Mouse (Mus musculus): ENCODE results near the gene Gm13762. TPM values are rescaled to one million over a fixed set of nuclear protein-coding genes. Genes with fewer than 3 reads are reported as not detected.
"Not testable (repeated sequence)": the region's sequence is repeated elsewhere in the genome, so short reads cannot be mapped to it uniquely, and the experiment has no call there.

Gene Gm13762
- total RNA-seq (2012; rRNA removed), result not detected in 2 replicates
- not detected for polyA plus RNA-seq (2012; ENCODE audit: insufficient read depth in 1 of 2, insufficient read length in 2 of 2, low read depth in 1 of 2, low replicate concordance in 2 of 2, missing spikeins in 1 of 2)

- H3K9me3 ChIP-seq (replicated peaks; ENCODE audit: insufficient read depth, low read length), result no peaks in the 10 kb centered on the region
- H3K27me3 ChIP-seq (ENCODE audit: control insufficient read depth in 1 of 2, insufficient read depth in 2 of 2, low read length in 2 of 2), result no peaks in the 10 kb centered on the region
- H3K36me3 ChIP-seq (ENCODE audit: control insufficient read depth in 1 of 2, insufficient read depth in 2 of 2, low read length in 2 of 2), result no peaks in the 10 kb centered on the region
- no peak within 1 kb of the TSS for H3K4me3 ChIP-seq (ENCODE audit: control insufficient read depth in 1 of 2, insufficient read depth in 1 of 2, low read depth in 2 of 2, low read length in 2 of 2)
- DNase-seq (ENCODE audit: low read depth, low spot score), result no peak
- H3K27ac ChIP-seq (ENCODE audit: control insufficient read depth, low read depth, low read length), result no peak within 1 kb of the TSS
- no peak for TF ChIP-seq CHD1 (IDR thresholded peaks at IDR 0.05; ENCODE audit: low read depth, low read length)
- no peak for TF ChIP-seq TCF12 (IDR thresholded peaks at IDR 0.05; ENCODE audit: low read depth, low read length)
- no peak for TF ChIP-seq NRF1 (IDR thresholded peaks at IDR 0.05; ENCODE audit: insufficient read depth, low read depth, low read length, poor library complexity, severe bottlenecking)
- no peak for TF ChIP-seq POLR2AphosphoS2 (IDR thresholded peaks at IDR 0.05; ENCODE audit: low read length)
- no peak for TF ChIP-seq GABPA (IDR thresholded peaks at IDR 0.05; ENCODE audit: low read depth, low read length)
- TF ChIP-seq CHD2 (IDR thresholded peaks at IDR 0.05; ENCODE audit: low read length), result no peak
- TF ChIP-seq TBP (IDR thresholded peaks at IDR 0.05; ENCODE audit: low read depth, low read length), result no peak
- no peak for TF ChIP-seq SIN3A (IDR thresholded peaks at IDR 0.05; ENCODE audit: low read length)
- TF ChIP-seq MAZ (IDR thresholded peaks at IDR 0.05; ENCODE audit: low read depth, low read length), result no peak
- TF ChIP-seq USF2 (IDR thresholded peaks at IDR 0.05; ENCODE audit: borderline replicate concordance in 1 of 2, insufficient read depth in 1 of 2, low read depth in 1 of 2, low read length in 2 of 2), result no peak
- TF ChIP-seq CTCF (IDR thresholded peaks at IDR 0.05 in 2 of 3, conservative IDR thresholded peaks at IDR 0.05 in 1 of 3; ENCODE audit: control insufficient read depth in 1 of 3, insufficient read depth in 1 of 3, low read depth in 2 of 3, low read length in 3 of 3, poor library complexity in 1 of 3, severe bottlenecking in 1 of 3), result no peak
- TF ChIP-seq MYC (IDR thresholded peaks at IDR 0.05; ENCODE audit: low read depth, low read length), result no peak
- no peak within 1 kb of the TSS for H3K9ac ChIP-seq (ENCODE audit: control insufficient read depth, low read depth, low read length, poor library complexity, severe bottlenecking)
- H3K4me1 ChIP-seq (ENCODE audit: control insufficient read depth in 1 of 2, insufficient read depth in 2 of 2, low read length in 2 of 2), result no peaks in the 10 kb centered on the region
- H3K79me2 ChIP-seq (ENCODE audit: control insufficient read depth, insufficient read depth, low read length, poor library complexity), result no peaks in the 10 kb centered on the region
These were observed at the start of gene Gm13762 for GRCm38 (mm10) chr2:88980181-88980580. TSS of gene Gm13762 (minus strand) at chr2:88980281.

GRCm38 (mm10) chr2:89021436-89021835 lies 41.4 kb upstream of the Gm13762 start:
- DNase-seq (ENCODE audit: low read depth, low spot score); H3K36me3 ChIP-seq (ENCODE audit: control insufficient read depth in 1 of 2, insufficient read depth in 2 of 2, low read length in 2 of 2); H3K27ac ChIP-seq (ENCODE audit: control insufficient read depth, low read depth, low read length); H3K9ac ChIP-seq (ENCODE audit: control insufficient read depth, low read depth, low read length, poor library complexity, severe bottlenecking); H3K27me3 ChIP-seq (ENCODE audit: control insufficient read depth in 1 of 2, insufficient read depth in 2 of 2, low read length in 2 of 2); H3K79me2 ChIP-seq (ENCODE audit: control insufficient read depth, insufficient read depth, low read length, poor library complexity); H3K4me1 ChIP-seq (ENCODE audit: control insufficient read depth in 1 of 2, insufficient read depth in 2 of 2, low read length in 2 of 2); H3K9me3 ChIP-seq (replicated peaks; ENCODE audit: insufficient read depth, low read length); H3K4me3 ChIP-seq (ENCODE audit: control insufficient read depth in 1 of 2, insufficient read depth in 1 of 2, low read depth in 2 of 2, low read length in 2 of 2): not testable (repeated sequence)

GRCm38 (mm10) chr2:89018240-89018639 lies 38.2 kb upstream of the Gm13762 start, which contains the start of gene Olfr1216:
TSS of gene Olfr1216 (minus strand) at chr2:89018340.
- H3K79me2 ChIP-seq (ENCODE audit: control insufficient read depth, insufficient read depth, low read length, poor library complexity), result no peaks in the 10 kb centered on the region
- no peaks in the 10 kb centered on the region for H3K36me3 ChIP-seq (ENCODE audit: control insufficient read depth in 1 of 2, insufficient read depth in 2 of 2, low read length in 2 of 2)
- TF ChIP-seq MEF2A (IDR thresholded peaks at IDR 0.05; ENCODE audit: extremely low read depth, insufficient replicate concordance, low read depth, low read length, poor library complexity, severe bottlenecking) (no peak), GATA1 (IDR thresholded peaks at IDR 0.05; ENCODE audit: low read depth, low read length) (no peak), SMC3 (IDR thresholded peaks at IDR 0.05; ENCODE audit: low read depth, low read length) (no peak), TCF12 (IDR thresholded peaks at IDR 0.05; ENCODE audit: low read depth, low read length) (no peak), RAD21 (IDR thresholded peaks at IDR 0.05; ENCODE audit: low read depth, low read length) (no peak), USF2 (IDR thresholded peaks at IDR 0.05; ENCODE audit: borderline replicate concordance in 1 of 2, insufficient read depth in 1 of 2, low read depth in 1 of 2, low read length in 2 of 2) (no peak), CHD2 (IDR thresholded peaks at IDR 0.05; ENCODE audit: low read length) (no peak), TAL1 (IDR thresholded peaks at IDR 0.05; ENCODE audit: low read length) (no peak), E2F4 (IDR thresholded peaks at IDR 0.05; ENCODE audit: borderline replicate concordance, low read depth, low read length) (no peak), TBP (IDR thresholded peaks at IDR 0.05; ENCODE audit: low read depth, low read length) (no peak), USF1 (IDR thresholded peaks at IDR 0.05; ENCODE audit: low read depth, low read length) (no peak), MAX (IDR thresholded peaks at IDR 0.05; ENCODE audit: low read length) (no peak), POLR2AphosphoS5 (IDR thresholded peaks at IDR 0.05; ENCODE audit: borderline replicate concordance, low read depth, low read length) (no peak), MAZ (IDR thresholded peaks at IDR 0.05; ENCODE audit: low read depth, low read length) (no peak), ZKSCAN1 (IDR thresholded peaks at IDR 0.05; ENCODE audit: low read depth, low read length) (no peak), RCOR1 (IDR thresholded peaks at IDR 0.05; ENCODE audit: low read depth, low read length) (no peak), NELFE (IDR thresholded peaks at IDR 0.05; ENCODE audit: low read depth, low read length) (no peak)
- H3K4me3 ChIP-seq (ENCODE audit: control insufficient read depth in 1 of 2, insufficient read depth in 1 of 2, low read depth in 2 of 2, low read length in 2 of 2), result no peak within 1 kb of the TSS
- H3K4me1 ChIP-seq (ENCODE audit: control insufficient read depth in 1 of 2, insufficient read depth in 2 of 2, low read length in 2 of 2), result no peaks in the 10 kb centered on the region
- H3K9ac ChIP-seq (ENCODE audit: control insufficient read depth, low read depth, low read length, poor library complexity, severe bottlenecking), result no peak within 1 kb of the TSS
- H3K27ac ChIP-seq (ENCODE audit: control insufficient read depth, low read depth, low read length), result no peak within 1 kb of the TSS
- DNase-seq (ENCODE audit: low read depth, low spot score), result no peak
- no peaks in the 10 kb centered on the region for H3K27me3 ChIP-seq (ENCODE audit: control insufficient read depth in 1 of 2, insufficient read depth in 2 of 2, low read length in 2 of 2)
- no peaks in the 10 kb centered on the region for H3K9me3 ChIP-seq (replicated peaks; ENCODE audit: insufficient read depth, low read length)
